Mouse (Mus musculus) forebrain, embryonic 14.5 days (tissue): ENCODE measurements around the gene Fndc3a. TPM values are rescaled to one million over a fixed set of nuclear protein-coding genes. Genes with fewer than 3 reads are reported as not detected.

Experiments
- ATAC-seq: fragments of 200-750 bp; cut with Nextera tagmentation; 2 replicates; pipeline ENCODE4 v1.8.0; 2017; ENCODE audit warnings: mild to moderate bottlenecking, moderate library complexity
- DNase-seq: peaks from one replicate; pipeline ENCODE4 v3.0.0-alpha.2; 2015; ENCODE audit warnings: low spot score
- H3K27ac ChIP-seq: fragments of 300-500 bp; sonication (generic); 2 replicates; pipeline ENCODE4 v1.5.1; 2014; ENCODE audit warnings: low read depth, mild to moderate bottlenecking, control low read depth, low read length, moderate library complexity
- H3K27me3 ChIP-seq: fragments of 300-500 bp; sonication (generic); replicated peaks from 2 replicates; pipeline ENCODE4 v1.6.1; 2014; ENCODE audit warnings: low read length, control low read depth, mixed read lengths; ENCODE audit not compliant: control insufficient read depth, insufficient read depth
- H3K36me3 ChIP-seq: fragments of 300-500 bp; sonication (generic); 2 replicates; pipeline ENCODE4 v1.6.1; 2014; ENCODE audit warnings: low read length, control low read depth; ENCODE audit not compliant: control insufficient read depth, insufficient read depth
- H3K4me1 ChIP-seq: fragments of 300-500 bp; sonication (generic); 2 replicates; pipeline ENCODE4 v1.6.1; 2014; ENCODE audit warnings: antibody characterized with exemption, low read length, control low read depth; ENCODE audit not compliant: control insufficient read depth, insufficient read depth
- H3K4me2 ChIP-seq: fragments of 300-500 bp; sonication (generic); 2 replicates; pipeline ENCODE4 v1.6.1; 2014; ENCODE audit warnings: mild to moderate bottlenecking, control low read depth, low read length
- H3K4me3 ChIP-seq: fragments of 300-500 bp; sonication (generic); 2 replicates; pipeline ENCODE4 v1.5.1; 2014; ENCODE audit warnings: low read depth, low read length, control low read depth
- H3K9ac ChIP-seq: fragments of 300-500 bp; sonication (generic); 2 replicates; pipeline ENCODE4 v1.6.1; 2014; ENCODE audit warnings: mild to moderate bottlenecking, low read length, control low read depth, moderate library complexity
- H3K9me3 ChIP-seq: fragments of 300-500 bp; sonication (generic); replicated peaks from 2 replicates; pipeline ENCODE4 v1.6.1; 2016; ENCODE audit warnings: low read length, control low read depth, mixed read lengths; ENCODE audit not compliant: control insufficient read depth
- WGBS: fragments of 180-500 bp; shearing (Covaris S2); extraction: QIAGEN DNeasy Blood & Tissue Kit; methylation state at CpG from one replicate; pipeline ENCODE4 v1.1.7; 2014; 5-methylcytosine and 5-hydroxymethylcytosine counted together
- polyA plus RNA-seq: library from polyadenylated mRNA; unstranded; fragments of >200 nt; fragmentation: Nextera tagmentation; extraction: Ambion mirVana; gene quantifications from 2 replicates; pipeline ENCODE4 v1.2.1, GENCODE M21; 2014

Fndc3a gene
- polyA plus RNA-seq, 1 experiment from 2014 or later, result 39.7 TPM

- H3K27me3 ChIP-seq, result no peaks in the 10 kb centered on the region
- H3K4me1 ChIP-seq, result 0 out of 2 replicates have a peak, but pooled peaks cover 3% of the 10 kb centered on the region
- no peak for DNase-seq
- H3K27ac ChIP-seq, result no peak overlapping the region
- no peak overlapping the region for H3K4me3 ChIP-seq
- H3K4me2 ChIP-seq, result no peak overlapping the region
- H3K9me3 ChIP-seq, result no peaks in the 10 kb centered on the region
- H3K9ac ChIP-seq, result no peak overlapping the region
- H3K36me3 ChIP-seq, result no peaks in the 10 kb centered on the region
- 87% methylated on average over 4 of the region's 4 CpGs for WGBS
- no peak for ATAC-seq
Observed at GRCm38 (mm10) chr14:72738217-72738616, 28.4 kb upstream of the Fndc3a start.

GRCm38 (mm10) chr14:72725865-72726264 is 16.1 kb upstream of the Fndc3a start:
- ATAC-seq (no peak), DNase-seq (no peak)
- H3K9me3 ChIP-seq, result no peaks in the 10 kb centered on the region
- no peak overlapping the region for H3K27ac ChIP-seq
- H3K4me3 ChIP-seq, result no peak overlapping the region
- no peak overlapping the region for H3K4me2 ChIP-seq
- H3K36me3 ChIP-seq, result no peaks in the 10 kb centered on the region
- H3K9ac ChIP-seq, result no peak overlapping the region
- WGBS, result 56% methylated on average over 3 of the region's 3 CpGs
- H3K4me1 ChIP-seq, result no peaks in the 10 kb centered on the region
- H3K27me3 ChIP-seq, result no peaks in the 10 kb centered on the region

DNA sequence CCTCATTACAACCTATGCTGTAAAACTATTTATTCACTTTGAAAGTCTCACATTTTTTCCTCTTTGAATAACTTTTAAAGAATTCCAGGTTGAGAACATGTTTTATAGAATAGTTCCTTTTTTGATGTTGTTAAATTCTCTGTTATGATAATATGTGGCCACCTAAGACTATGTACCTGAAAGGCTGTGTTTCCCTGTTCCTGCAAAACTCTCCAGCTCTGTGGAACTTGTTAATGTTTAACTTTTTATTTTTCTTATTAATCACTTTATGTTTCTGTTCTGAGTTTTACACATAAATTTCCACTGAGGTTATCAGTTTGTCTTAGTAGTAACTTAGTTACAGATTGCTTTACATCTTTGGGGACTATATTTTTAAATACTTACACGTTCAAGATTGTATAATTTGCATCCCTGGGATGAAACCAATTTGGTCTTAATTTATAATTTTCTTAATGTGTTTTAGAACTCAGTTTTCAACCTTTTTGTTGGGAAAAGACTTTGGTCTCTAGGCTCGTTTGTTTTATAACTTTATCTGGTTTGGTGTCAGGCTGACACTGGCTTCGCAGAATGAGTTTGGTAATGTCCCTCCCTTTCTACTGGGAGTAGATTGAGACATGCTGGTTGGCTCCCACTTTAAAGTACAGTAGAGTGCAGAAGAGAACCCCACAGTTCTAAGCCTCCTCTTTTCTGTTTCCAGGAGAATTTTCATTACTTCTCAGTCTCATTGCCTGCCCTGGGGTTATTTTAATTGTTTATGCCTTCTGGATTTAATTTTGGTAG is 12.7 kb upstream of the Fndc3a start:
- DNase-seq (no peak), ATAC-seq (no peak)
- no peaks in the 10 kb centered on the region for H3K36me3 ChIP-seq
- no peak overlapping the region for H3K27ac ChIP-seq
- H3K9ac ChIP-seq, result no peak overlapping the region
- H3K9me3 ChIP-seq, result no peaks in the 10 kb centered on the region
- H3K4me3 ChIP-seq, result no peak overlapping the region
- no peaks in the 10 kb centered on the region for H3K4me1 ChIP-seq
- H3K4me2 ChIP-seq, result no peak overlapping the region
- no peaks in the 10 kb centered on the region for H3K27me3 ChIP-seq
- 85% methylated on average over 3 of the region's 3 CpGs for WGBS

GRCm38 (mm10) chr14:72716175-72716574 is 6.4 kb upstream of the Fndc3a start:
- Histone ChIP-seq H3K4me2 (no peak overlapping the region), H3K4me1 (no peaks in the 10 kb centered on the region), H3K27me3 (0 out of 2 replicates have a peak, but pooled peaks cover 3% of the 10 kb centered on the region), H3K9ac (no peak overlapping the region), H3K4me3 (no peak overlapping the region), H3K27ac (no peak overlapping the region), H3K36me3 (no peaks in the 10 kb centered on the region), H3K9me3 (no peaks in the 10 kb centered on the region)
- DNase-seq (no peak), ATAC-seq (no peak)
- WGBS, result 94% methylated on average over 4 of the region's 4 CpGs

DNA sequence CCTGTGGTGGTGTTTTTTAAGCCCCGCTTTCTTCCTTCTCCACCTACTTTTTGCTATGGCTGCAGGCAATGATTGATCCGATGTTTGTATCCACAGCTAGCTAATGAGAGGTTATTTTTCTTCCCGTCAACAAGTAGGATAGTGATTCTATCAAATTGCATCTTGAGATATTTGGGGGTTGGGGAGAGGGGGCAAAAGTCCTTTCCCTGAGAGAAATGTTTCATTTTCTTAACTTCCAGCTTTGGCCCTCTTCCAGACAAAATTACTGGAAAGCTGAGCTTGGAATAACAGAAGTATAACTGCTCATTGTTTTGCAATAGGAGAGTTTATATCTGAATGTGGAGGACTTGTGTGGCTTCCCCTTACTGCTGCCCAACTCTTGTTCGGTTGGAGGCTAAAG is 1.3 kb upstream of the Fndc3a start:
- no peaks in the 10 kb centered on the region for H3K4me1 ChIP-seq
- 0 out of 2 replicates have a peak, but pooled peaks cover 3% of the 10 kb centered on the region for H3K27me3 ChIP-seq
- 0 out of 2 replicates have a peak overlapping the region, but pooled peaks have one; percentile 82 for H3K4me3 ChIP-seq
- no peaks in the 10 kb centered on the region for H3K36me3 ChIP-seq
- no peak for ATAC-seq
- no peak overlapping the region for H3K9ac ChIP-seq
- DNase-seq, result no peak
- no peak overlapping the region for H3K27ac ChIP-seq
- WGBS, result 40% methylated on average over 4 of the region's 4 CpGs
- no peaks in the 10 kb centered on the region for H3K9me3 ChIP-seq
- H3K4me2 ChIP-seq, result peak overlapping the region; percentile 67

GRCm38 (mm10) chr14:72710341-72711027 is 681 bp upstream of the Fndc3a start:
- H3K27me3 ChIP-seq, result 0 out of 2 replicates have a peak, but pooled peaks cover 3% of the 10 kb centered on the region
- no peaks in the 10 kb centered on the region for H3K36me3 ChIP-seq
- H3K9me3 ChIP-seq, result no peaks in the 10 kb centered on the region
- H3K27ac ChIP-seq, result peak overlapping the region; percentile 92
- peak overlapping the region; percentile 85 for H3K9ac ChIP-seq
- peak; percentile 67 for DNase-seq
- no peaks in the 10 kb centered on the region for H3K4me1 ChIP-seq
- ATAC-seq, result peak; percentile 40
- under 1% methylated on average over 38 of the region's 38 CpGs for WGBS
- peak overlapping the region; percentile 67 for H3K4me2 ChIP-seq
- H3K4me3 ChIP-seq, result peak overlapping the region; percentile 82

- no peaks in the 10 kb centered on the region for H3K4me1 ChIP-seq
- H3K27me3 ChIP-seq, result 0 out of 2 replicates have a peak, but pooled peaks cover 3% of the 10 kb centered on the region
- ATAC-seq (no peak; the same call in 1 of the 2 replicates), DNase-seq (peak; percentile 37)
- peak overlapping the region; percentile 92 for H3K27ac ChIP-seq
- no peaks in the 10 kb centered on the region for H3K9me3 ChIP-seq
- WGBS, result under 1% methylated on average over 49 of the region's 70 CpGs
- H3K4me3 ChIP-seq, result peak overlapping the region; percentile 82
- peak overlapping the region; percentile 67 for H3K4me2 ChIP-seq
- H3K36me3 ChIP-seq, result no peaks in the 10 kb centered on the region
- peak overlapping the region; percentile 85 for H3K9ac ChIP-seq
Observed at GRCm38 (mm10) chr14:72709091-72709709, 603 bp downstream of the Fndc3a start.

DNA sequence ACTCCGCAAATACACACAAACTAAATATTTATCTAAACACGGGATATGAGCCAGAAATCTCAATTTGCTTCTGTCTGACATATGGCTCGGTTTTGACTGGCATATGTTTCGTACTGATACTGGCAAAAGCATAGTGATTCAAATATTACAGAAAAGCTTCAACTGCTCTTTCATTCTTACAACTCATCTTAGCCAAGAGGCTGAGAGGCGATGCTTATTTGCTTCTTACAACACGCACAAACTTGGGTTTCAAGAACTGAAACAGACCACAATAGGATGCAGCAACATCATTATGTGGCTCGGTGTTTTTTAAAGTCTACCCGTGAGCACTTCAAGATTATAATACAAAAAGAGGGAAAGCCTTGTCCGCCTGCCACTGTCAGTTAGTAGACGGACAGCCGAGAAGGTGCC is 1.2 kb downstream of the Fndc3a start:
- no peaks in the 10 kb centered on the region for H3K9me3 ChIP-seq
- no peak overlapping the region for H3K27ac ChIP-seq
- ATAC-seq (no peak), DNase-seq (peak; percentile 66)
- H3K9ac ChIP-seq, result peak overlapping the region; percentile 85; the same call in 1 of the 2 replicates
- no peaks in the 10 kb centered on the region for H3K4me1 ChIP-seq
- H3K4me3 ChIP-seq, result peak overlapping the region; percentile 82
- H3K36me3 ChIP-seq, result no peaks in the 10 kb centered on the region
- 27% methylated on average over 11 of the region's 11 CpGs for WGBS
- no peaks in the 10 kb centered on the region for H3K27me3 ChIP-seq
- peak overlapping the region; percentile 67 for H3K4me2 ChIP-seq
